In genomic region chr6:14901183-14901970, GRCm38 (mm10) we compare ENCODE assay signal across 8 mouse cellular contexts. TPM values are rescaled to one million over a fixed set of nuclear protein-coding genes. Genes with fewer than 3 reads are reported as not detected.
DNase-seq lines count a peak whose midpoint lies in the region; ATAC-seq and TF ChIP-seq lines count a peak whose summit lies in the region.

TSS of gene Foxp2 (plus strand) at chr6:14901349.

- peak within 1 kb of the TSS; percentile 79 for H3K9ac ChIP-seq in hindbrain, embryonic 13.5 days
- peak within 1 kb of the TSS; percentile 95 for H3K9ac ChIP-seq in limb, embryonic 14.5 days (ENCODE audit: low read depth, low read length, severe bottlenecking)
- H3K9ac ChIP-seq in midbrain, embryonic 16.5 days (ENCODE audit: low read depth, low read length): peak within 1 kb of the TSS; percentile 84

- H3K4me3 ChIP-seq in hindbrain, embryonic 13.5 days: peak within 1 kb of the TSS; percentile 74
- peak within 1 kb of the TSS; percentile 85 for H3K4me3 ChIP-seq in limb, embryonic 14.5 days (replicated peaks; ENCODE audit: low read length)
- peak within 1 kb of the TSS; percentile 81 for H3K4me3 ChIP-seq in midbrain, embryonic 16.5 days (ENCODE audit: low read depth, low read length)

- peaks cover 40% of the 10 kb centered on the region for H3K4me1 ChIP-seq in hindbrain, embryonic 13.5 days (replicated peaks)
- peaks cover 22% of the 10 kb centered on the region for H3K4me1 ChIP-seq in limb, embryonic 14.5 days (ENCODE audit: control insufficient read depth, insufficient read depth, low read length)
- H3K4me1 ChIP-seq in midbrain, embryonic 16.5 days (ENCODE audit: control insufficient read depth, insufficient read depth, low read length): peaks cover 28% of the 10 kb centered on the region

- no peaks in the 10 kb centered on the region for H3K36me3 ChIP-seq in hindbrain, embryonic 13.5 days
- no peaks in the 10 kb centered on the region for H3K36me3 ChIP-seq in limb, embryonic 14.5 days (ENCODE audit: control insufficient read depth, insufficient read depth, low read length)
- H3K36me3 ChIP-seq in midbrain, embryonic 16.5 days (ENCODE audit: control insufficient read depth, insufficient read depth, low read length): no peaks in the 10 kb centered on the region

- H3K27me3 ChIP-seq in hindbrain, embryonic 13.5 days: peaks cover 41% of the 10 kb centered on the region
- no peaks in the 10 kb centered on the region for H3K27me3 ChIP-seq in limb, embryonic 14.5 days (ENCODE audit: control insufficient read depth, insufficient read depth, low read length)
- H3K27me3 ChIP-seq in midbrain, embryonic 16.5 days (ENCODE audit: control insufficient read depth, insufficient read depth, low read depth, low read length): peaks cover 3% of the 10 kb centered on the region; the same call in 1 of the 2 replicates

- no peak for TF ChIP-seq POLR2A in limb, embryonic 14.5 days (IDR thresholded peaks at IDR 0.05; ENCODE audit: borderline replicate concordance, extremely low read depth, insufficient read depth, insufficient read length)

- H3K9me3 ChIP-seq in hindbrain, embryonic 13.5 days: no peaks in the 10 kb centered on the region
- no peaks in the 10 kb centered on the region for H3K9me3 ChIP-seq in limb, embryonic 14.5 days (ENCODE audit: control insufficient read depth, low read length)
- H3K9me3 ChIP-seq in midbrain, embryonic 16.5 days (replicated peaks; ENCODE audit: control insufficient read depth, low read length, poor library complexity, severe bottlenecking): no peaks in the 10 kb centered on the region

- WGBS in hindbrain, embryonic 13.5 days: under 1% methylated on average over 80 of the region's 80 CpGs
- WGBS in limb, embryonic 14.5 days: under 1% methylated on average over 78 of the region's 80 CpGs
- WGBS in midbrain, embryonic 16.5 days: under 1% methylated on average over 79 of the region's 80 CpGs

- peak; percentile 32 to 52 for DNase-seq in layer of hippocampus, postnatal 10 days (ENCODE audit: low spot score in 2 of 2)
- DNase-seq in layer of hippocampus, adult 9-10 months (ENCODE audit: low spot score): no peak
- peak; percentile 58 for DNase-seq in brain, adult 2 months (ENCODE audit: low read depth, low spot score)
- peak; percentile 18 to 24 for DNase-seq in frontal cortex, postnatal 14 days (ENCODE audit: low spot score in 2 of 2)
- DNase-seq in limb, embryonic 14.5 days (ENCODE audit: low spot score): peak; percentile 67
- DNase-seq in urinary bladder, postnatal 14 days (ENCODE audit: low spot score): peak; percentile 48

- peak within 1 kb of the TSS; percentile 71 for H3K27ac ChIP-seq in hindbrain, embryonic 13.5 days
- peak within 1 kb of the TSS; percentile 95 for H3K27ac ChIP-seq in limb, embryonic 14.5 days (replicated peaks; ENCODE audit: low read depth, low read length)
- peak within 1 kb of the TSS; percentile 81 for H3K27ac ChIP-seq in midbrain, embryonic 16.5 days (ENCODE audit: low read length)

- peak within 1 kb of the TSS; percentile 97 for H3K4me2 ChIP-seq in hindbrain, embryonic 13.5 days
- H3K4me2 ChIP-seq in limb, embryonic 14.5 days (replicated peaks; ENCODE audit: low read depth, low read length, severe bottlenecking): peak within 1 kb of the TSS; percentile 86
- H3K4me2 ChIP-seq in midbrain, embryonic 16.5 days (ENCODE audit: low read length): peak within 1 kb of the TSS; percentile 98

- peak; percentile 84 for ATAC-seq in hindbrain, embryonic 13.5 days (ENCODE audit: low FRiP score)
- peak; percentile 74 for ATAC-seq in limb, embryonic 14.5 days (ENCODE audit: low FRiP score, low read depth)
- peak; percentile 80 for ATAC-seq in midbrain, embryonic 16.5 days

RNA-seq across cellular contexts. Expression of gene Foxp2, which starts in this region (rescaled TPM):
- 1 to 10 TPM; 2.9 to 5.9 TPM for total RNA-seq in layer of hippocampus, postnatal 10 days (2021)
- polyA plus RNA-seq in hindbrain, embryonic 13.5 days (2015; fragmentation: Nextera tagmentation; extraction: Ambion mirVana): 43.2 and 52.2 TPM in 2 replicates
- polyA plus RNA-seq in limb, embryonic 14.5 days (2012; rRNA removed): 23.2 and 34.1 TPM in 2 replicates
- polyA plus RNA-seq in limb, embryonic 14.5 days (2014; fragmentation: Nextera tagmentation; extraction: Ambion mirVana): 24.9 and 40.2 TPM in 2 replicates
- polyA plus RNA-seq in midbrain, embryonic 16.5 days (2015; fragmentation: Nextera tagmentation; extraction: Ambion mirVana): 90.8 and 93.0 TPM in 2 replicates
